Mouse (Mus musculus): ENCODE data around the gene Pdcd6ip. TPM values are rescaled to one million over a fixed set of nuclear protein-coding genes. Genes with fewer than 3 reads are reported as not detected.

The Pdcd6ip gene
- polyA plus RNA-seq, 1 experiment from 2014 or later: 30.9 TPM

DNA sequence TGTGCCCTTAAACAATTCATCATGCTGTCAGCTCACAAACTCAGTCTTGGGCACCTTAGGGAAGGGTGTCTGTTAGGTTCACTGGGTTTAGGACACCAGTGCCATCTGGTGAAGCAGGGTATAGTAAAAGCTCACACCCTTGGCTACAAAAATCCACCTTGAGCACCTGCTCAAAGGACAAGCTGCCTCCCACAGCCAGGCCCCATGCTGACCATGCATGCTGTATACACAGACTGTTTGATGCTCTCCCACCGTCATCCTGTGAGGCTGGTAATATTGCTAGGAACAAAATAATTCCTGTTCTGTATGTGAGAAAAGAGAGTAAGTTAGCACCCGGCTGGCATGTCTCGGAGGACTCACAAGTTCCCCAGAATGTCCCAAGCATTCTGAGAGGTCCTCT is 64.0 kb downstream of the Pdcd6ip start:
- WGBS: 70% methylated on average over 3 of the region's 3 CpGs

DNA sequence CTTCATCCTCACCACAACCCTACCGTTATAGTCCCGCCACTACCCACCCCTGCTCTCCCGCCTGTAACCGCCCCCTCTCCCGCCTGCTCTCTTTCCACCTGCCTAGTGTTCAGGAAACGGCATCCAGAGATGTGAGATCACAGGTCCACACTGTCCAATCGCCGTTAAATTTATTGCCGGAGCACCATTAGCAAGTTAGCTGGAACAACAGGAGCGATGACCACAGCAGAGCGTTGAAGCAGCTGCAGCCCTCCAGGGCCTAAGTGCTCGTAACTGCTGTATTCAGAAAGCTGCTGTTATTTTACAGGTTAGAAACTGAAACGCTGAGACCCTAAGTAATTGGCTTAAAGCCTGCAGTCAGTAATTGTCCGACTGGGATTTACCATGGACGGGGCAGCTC is 64.4 kb downstream of the Pdcd6ip start:
- Histone ChIP-seq H3K27me3 (replicated peaks) (no peaks in the 10 kb centered on the region), H3K4me3 (replicated peaks) (no peak overlapping the region), H3K9ac (replicated peaks) (no peak overlapping the region), H3K4me1 (peaks cover 17% of the 10 kb centered on the region), H3K4me2 (no peak overlapping the region), H3K9me3 (replicated peaks) (no peaks in the 10 kb centered on the region), H3K36me3 (no peaks in the 10 kb centered on the region), H3K27ac (replicated peaks) (no peak overlapping the region; the same call in 1 of the 2 replicates)
- 53% methylated on average over 15 of the region's 15 CpGs for WGBS
- no peak for ATAC-seq (ENCODE audit: low FRiP score)

More for the DNA sequence above, 64.0 kb downstream of the Pdcd6ip start:
- Histone ChIP-seq H3K9me3 (replicated peaks) (no peaks in the 10 kb centered on the region), H3K36me3 (no peaks in the 10 kb centered on the region), H3K27me3 (replicated peaks) (no peaks in the 10 kb centered on the region), H3K27ac (replicated peaks) (no peak overlapping the region; the same call in 1 of the 2 replicates), H3K9ac (replicated peaks) (no peak overlapping the region), H3K4me2 (no peak overlapping the region), H3K4me1 (peaks cover 17% of the 10 kb centered on the region), H3K4me3 (replicated peaks) (no peak overlapping the region)
- ATAC-seq (ENCODE audit: low FRiP score): no peak

GRCm38 (mm10) chr9:113634986-113635385 is 73.1 kb downstream of the Pdcd6ip start:
- H3K36me3 ChIP-seq: no peaks in the 10 kb centered on the region
- no peak overlapping the region for H3K27ac ChIP-seq (replicated peaks)
- no peak overlapping the region for H3K4me2 ChIP-seq
- H3K4me3 ChIP-seq (replicated peaks): no peak overlapping the region
- peaks cover 5% of the 10 kb centered on the region; the same call in 1 of the 2 replicates for H3K4me1 ChIP-seq
- no peaks in the 10 kb centered on the region for H3K27me3 ChIP-seq (replicated peaks)
- ATAC-seq (ENCODE audit: low FRiP score): no peak
- H3K9ac ChIP-seq (replicated peaks): no peak overlapping the region
- 38% methylated on average over 7 of the region's 7 CpGs for WGBS
- H3K9me3 ChIP-seq (replicated peaks): no peaks in the 10 kb centered on the region

DNA sequence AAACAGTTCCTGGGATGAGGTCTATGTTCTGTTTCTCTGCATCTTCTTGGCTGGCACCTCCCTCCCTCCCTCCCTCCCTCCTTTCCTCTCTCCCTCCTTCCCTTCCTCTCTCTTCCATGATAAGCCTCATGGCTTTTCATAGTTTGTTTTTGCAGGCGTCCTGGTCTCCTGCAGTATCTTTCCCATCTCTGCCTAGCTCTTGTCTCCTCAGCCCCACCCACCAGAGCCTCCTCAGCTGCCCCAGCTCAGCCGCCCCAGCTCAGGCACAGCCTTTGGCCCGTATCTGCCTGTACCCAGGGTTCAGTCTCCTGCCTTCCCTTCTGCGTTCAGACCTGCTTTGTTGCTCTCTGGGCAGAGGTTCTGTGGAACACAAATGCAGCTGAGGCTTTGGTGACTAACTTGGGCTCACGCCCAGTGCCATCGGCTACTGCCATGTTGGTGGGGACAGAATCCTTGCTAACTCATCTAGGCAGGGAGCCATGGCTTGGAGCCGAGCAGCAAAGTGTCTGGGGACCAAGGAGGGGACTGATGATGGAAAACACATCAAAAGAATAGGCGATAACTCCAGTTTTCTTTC is 74.8 kb downstream of the Pdcd6ip start:
- Histone ChIP-seq H3K9me3 (replicated peaks) (no peaks in the 10 kb centered on the region), H3K36me3 (no peaks in the 10 kb centered on the region), H3K27me3 (replicated peaks) (no peaks in the 10 kb centered on the region), H3K4me3 (replicated peaks) (no peak overlapping the region), H3K4me2 (no peak overlapping the region), H3K4me1 (peaks cover 13% of the 10 kb centered on the region), H3K27ac (replicated peaks) (no peak overlapping the region), H3K9ac (replicated peaks) (no peak overlapping the region)
- 67% methylated on average over 8 of the region's 8 CpGs for WGBS
- ATAC-seq (ENCODE audit: low FRiP score): no peak

GRCm38 (mm10) chr9:113632350-113633043 is 75.6 kb downstream of the Pdcd6ip start:
- no peak overlapping the region for H3K4me2 ChIP-seq
- no peak overlapping the region for H3K4me3 ChIP-seq (replicated peaks)
- H3K4me1 ChIP-seq: peaks cover 13% of the 10 kb centered on the region
- H3K9me3 ChIP-seq (replicated peaks): no peaks in the 10 kb centered on the region
- H3K9ac ChIP-seq (replicated peaks): no peak overlapping the region
- H3K27ac ChIP-seq (replicated peaks): no peak overlapping the region
- 78% methylated on average over 9 of the region's 9 CpGs for WGBS
- no peak for ATAC-seq (ENCODE audit: low FRiP score)
- H3K27me3 ChIP-seq (replicated peaks): no peaks in the 10 kb centered on the region
- H3K36me3 ChIP-seq: no peaks in the 10 kb centered on the region

DNA sequence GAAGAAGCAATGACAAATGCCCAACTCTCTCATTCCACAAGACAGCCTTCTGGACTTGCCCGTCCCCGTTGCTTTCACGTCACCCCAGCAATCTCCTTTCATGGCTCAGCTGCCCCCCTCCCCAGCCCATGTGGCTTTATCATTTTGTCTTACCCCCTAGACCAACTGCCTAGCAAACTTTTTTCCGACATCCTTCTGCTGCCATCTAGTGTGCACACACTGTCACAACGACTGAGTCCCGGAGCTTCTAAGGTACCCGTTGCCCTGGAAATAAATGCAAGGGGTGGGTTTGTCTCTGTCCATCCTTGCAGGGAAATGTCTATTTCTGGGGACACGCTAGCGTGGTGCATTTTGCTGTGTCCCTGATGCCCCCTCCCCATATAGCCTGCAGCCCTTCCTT is 78.4 kb downstream of the Pdcd6ip start:
- Histone ChIP-seq H3K9ac (replicated peaks) (no peak overlapping the region), H3K9me3 (replicated peaks) (no peaks in the 10 kb centered on the region), H3K4me3 (replicated peaks) (no peak overlapping the region), H3K4me2 (no peak overlapping the region), H3K4me1 (peaks cover 8% of the 10 kb centered on the region), H3K27ac (replicated peaks) (no peak overlapping the region), H3K27me3 (replicated peaks) (no peaks in the 10 kb centered on the region), H3K36me3 (no peaks in the 10 kb centered on the region)
- WGBS: 5% methylated on average over 9 of the region's 9 CpGs
- ATAC-seq (ENCODE audit: low FRiP score): peak; percentile 55

DNA sequence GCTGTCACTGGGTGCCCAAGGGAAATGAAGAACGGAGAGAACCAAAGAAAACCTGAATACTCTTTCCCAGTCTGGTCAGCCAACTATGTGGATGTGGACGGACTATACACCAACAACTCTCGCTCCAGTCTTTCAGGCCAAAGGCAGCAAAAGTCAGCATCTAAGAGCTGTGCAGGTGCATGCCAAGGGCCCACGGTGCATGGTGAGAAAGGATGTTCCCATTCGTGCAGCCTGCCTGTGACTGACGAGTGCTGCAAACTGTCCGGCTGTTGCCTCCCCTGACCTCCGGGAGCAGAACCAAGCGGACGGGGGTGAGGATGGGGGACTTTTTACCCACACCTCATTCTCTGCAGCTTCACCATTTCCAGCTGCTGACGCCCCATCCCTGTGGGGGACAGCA is 78.9 kb downstream of the Pdcd6ip start:
- no peak overlapping the region for H3K4me2 ChIP-seq
- WGBS: 85% methylated on average over 11 of the region's 11 CpGs

DNA sequence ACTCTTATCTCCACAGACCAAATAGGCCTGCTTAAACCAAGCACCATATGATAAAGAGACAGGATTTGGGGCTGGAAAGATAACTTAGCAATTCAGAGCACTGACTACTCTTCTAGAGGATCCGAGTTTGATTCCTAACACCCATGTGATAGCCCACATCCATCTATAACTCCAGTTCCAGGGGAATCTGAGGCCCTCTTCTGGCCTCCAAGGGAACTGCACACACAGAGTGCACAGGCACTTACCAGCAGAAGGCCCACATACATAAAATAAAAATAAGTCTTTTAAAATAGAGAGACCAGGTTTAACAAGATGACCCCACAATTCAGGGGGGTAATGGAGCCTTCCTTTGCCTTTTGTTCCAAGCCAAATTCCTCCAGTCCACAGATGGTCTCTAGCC is 79.3 kb downstream of the Pdcd6ip start:
- Histone ChIP-seq H3K4me1 (peaks cover 8% of the 10 kb centered on the region), H3K27me3 (replicated peaks) (no peaks in the 10 kb centered on the region), H3K9ac (replicated peaks) (no peak overlapping the region), H3K36me3 (no peaks in the 10 kb centered on the region), H3K27ac (replicated peaks) (no peak overlapping the region), H3K4me2 (no peak overlapping the region), H3K4me3 (replicated peaks) (no peak overlapping the region), H3K9me3 (replicated peaks) (no peaks in the 10 kb centered on the region)
- no peak for ATAC-seq (ENCODE audit: low FRiP score)
- WGBS: 96% methylated on average over 1 of the region's 1 CpGs

More for the DNA sequence above, 78.9 kb downstream of the Pdcd6ip start:
- peaks cover 8% of the 10 kb centered on the region for H3K4me1 ChIP-seq
- H3K27ac ChIP-seq (replicated peaks): no peak overlapping the region
- no peaks in the 10 kb centered on the region for H3K9me3 ChIP-seq (replicated peaks)
- no peaks in the 10 kb centered on the region for H3K27me3 ChIP-seq (replicated peaks)
- ATAC-seq (ENCODE audit: low FRiP score): no peak
- no peak overlapping the region for H3K9ac ChIP-seq (replicated peaks)
- no peak overlapping the region for H3K4me3 ChIP-seq (replicated peaks)
- H3K36me3 ChIP-seq: no peaks in the 10 kb centered on the region

- no peak for ATAC-seq (ENCODE audit: low FRiP score)
- Histone ChIP-seq H3K4me3 (replicated peaks) (no peak overlapping the region), H3K36me3 (no peaks in the 10 kb centered on the region), H3K27ac (replicated peaks) (no peak overlapping the region), H3K4me1 (peaks cover 8% of the 10 kb centered on the region), H3K9me3 (replicated peaks) (no peaks in the 10 kb centered on the region), H3K4me2 (no peak overlapping the region), H3K27me3 (replicated peaks) (no peaks in the 10 kb centered on the region), H3K9ac (replicated peaks) (no peak overlapping the region)
- 89% methylated on average over 10 of the region's 10 CpGs for WGBS
Observed at GRCm38 (mm10) chr9:113626730-113627129, 81.3 kb downstream of the Pdcd6ip start.

DNA sequence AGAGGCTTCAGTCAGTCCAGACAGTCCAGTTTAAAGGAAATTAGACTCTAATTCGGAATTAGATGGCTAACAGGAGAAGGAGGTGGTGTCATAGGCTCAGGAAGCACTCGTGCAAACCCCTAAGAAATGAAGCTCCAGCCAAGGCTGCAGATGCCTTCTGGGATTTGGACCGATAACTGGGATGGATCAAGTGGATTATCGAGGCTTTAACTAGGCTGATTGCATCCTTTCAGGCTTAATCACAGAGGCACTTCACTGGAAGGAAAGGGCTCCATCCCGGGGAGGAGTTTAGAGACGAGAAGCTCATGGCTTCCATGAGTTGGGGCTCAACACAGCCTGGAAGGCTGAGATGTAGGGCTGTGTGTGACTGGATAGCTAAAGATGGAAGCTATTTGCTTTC is 84.0 kb downstream of the Pdcd6ip start:
- H3K4me1 ChIP-seq: peaks cover under 1% of the 10 kb centered on the region
- no peak for ATAC-seq (ENCODE audit: low FRiP score)
- H3K9ac ChIP-seq (replicated peaks): no peak overlapping the region
- WGBS: 88% methylated on average over 6 of the region's 6 CpGs
- H3K9me3 ChIP-seq (replicated peaks): no peaks in the 10 kb centered on the region
- H3K36me3 ChIP-seq: no peaks in the 10 kb centered on the region
- H3K4me2 ChIP-seq: no peak overlapping the region
- no peak overlapping the region for H3K27ac ChIP-seq (replicated peaks)
- no peak overlapping the region for H3K4me3 ChIP-seq (replicated peaks)
- H3K27me3 ChIP-seq (replicated peaks): no peaks in the 10 kb centered on the region

GRCm38 (mm10) chr9:113617081-113617480 is 91.0 kb downstream of the Pdcd6ip start:
- no peaks in the 10 kb centered on the region for H3K36me3 ChIP-seq
- 91% methylated on average over 6 of the region's 6 CpGs for WGBS
- H3K4me2 ChIP-seq: no peak overlapping the region
- no peaks in the 10 kb centered on the region for H3K27me3 ChIP-seq (replicated peaks)
- H3K4me3 ChIP-seq (replicated peaks): no peak overlapping the region
- H3K9ac ChIP-seq (replicated peaks): no peak overlapping the region
- H3K4me1 ChIP-seq: no peaks in the 10 kb centered on the region
- H3K27ac ChIP-seq (replicated peaks): no peak overlapping the region
- no peaks in the 10 kb centered on the region for H3K9me3 ChIP-seq (replicated peaks)
- ATAC-seq (ENCODE audit: low FRiP score): no peak

GRCm38 (mm10) chr9:113610776-113611175 is 97.3 kb downstream of the Pdcd6ip start:
- H3K4me2 ChIP-seq: no peak overlapping the region
- no peak for ATAC-seq (ENCODE audit: low FRiP score)
- no peak overlapping the region for H3K9ac ChIP-seq (replicated peaks)
- H3K9me3 ChIP-seq (replicated peaks): no peaks in the 10 kb centered on the region
- H3K36me3 ChIP-seq: no peaks in the 10 kb centered on the region
- 63% methylated on average over 7 of the region's 7 CpGs for WGBS
- no peak overlapping the region for H3K27ac ChIP-seq (replicated peaks)
- no peaks in the 10 kb centered on the region for H3K27me3 ChIP-seq (replicated peaks)
- no peaks in the 10 kb centered on the region; the same call in 1 of the 2 replicates for H3K4me1 ChIP-seq
- no peak overlapping the region for H3K4me3 ChIP-seq (replicated peaks)
